Mouse (Mus musculus): Measurements from ENCODE around the gene Olfr1155.

The Olfr1155 gene

GRCm38 (mm10) chr2:87945037-87945436 is at the start of gene Olfr1155:
Gene Olfr1155 (minus strand): TSS chr2:87945137.
- no peak for DNase-seq (ENCODE audit: low spot score)

DNA sequence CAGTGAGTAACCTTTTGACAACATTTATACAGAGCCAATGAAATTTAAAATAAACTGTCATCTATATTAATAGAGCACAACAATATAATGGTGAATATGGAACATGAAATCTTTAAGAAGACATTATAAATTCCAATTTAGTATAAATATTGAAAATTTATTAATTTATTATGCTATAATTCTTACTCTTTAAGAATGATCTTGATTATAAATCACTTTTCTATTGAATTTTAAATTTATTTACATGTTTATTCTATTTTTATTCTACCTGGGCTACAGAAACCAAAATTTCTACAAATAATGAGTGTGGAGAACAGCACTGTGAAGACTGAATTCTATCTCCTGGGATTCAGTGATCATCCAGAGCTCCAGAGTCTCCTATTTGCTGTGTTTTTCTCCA is 44.9 kb upstream of the Olfr1155 start, which contains the start of gene Olfr1158:
Gene Olfr1158 (plus strand): TSS at position 301 of the 400 bp plus-strand sequence.
- no peak for DNase-seq (ENCODE audit: low spot score)

GRCm38 (mm10) chr2:87974563-87974962 is 29.6 kb upstream of the Olfr1155 start, which contains the start of gene Olfr74:
Gene Olfr74 (minus strand): TSS chr2:87974663.
- no peak for DNase-seq (ENCODE audit: low spot score)

- DNase-seq (ENCODE audit: low spot score) = no peak
These were observed 23.3 kb upstream of the Olfr1155 start, which contains the start of gene Olfr1157 for GRCm38 (mm10) chr2:87968199-87968598. Gene Olfr1157 (minus strand): TSS chr2:87968299.

- no peak for DNase-seq (ENCODE audit: low spot score)
These were observed 8.1 kb upstream of the Olfr1155 start, which contains the start of gene Olfr1156 for GRCm38 (mm10) chr2:87953000-87953399. Gene Olfr1156 (minus strand): TSS chr2:87953100.

DNA sequence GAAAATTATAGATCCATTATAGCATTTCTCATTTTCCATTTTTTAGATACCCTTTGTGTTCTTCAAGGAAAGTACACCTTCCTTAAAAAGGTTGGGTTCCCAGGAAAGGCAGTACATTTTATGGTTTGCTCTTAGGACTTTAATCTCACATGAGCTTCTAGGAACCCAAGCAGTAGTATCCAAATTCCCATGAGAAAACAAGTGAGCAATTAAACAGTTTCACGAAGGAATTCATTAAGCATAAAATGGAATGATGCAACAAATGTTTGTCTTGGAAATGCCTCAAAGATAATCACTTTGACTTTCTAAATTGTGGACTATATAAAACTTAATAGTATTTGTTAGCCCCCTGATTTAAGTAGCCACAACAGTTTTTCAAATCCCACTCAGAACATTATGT is 39.9 kb downstream of the Olfr1155 start, which contains the start of gene Olfr1154:
Gene Olfr1154 (minus strand): TSS at position 101 of the 400 bp plus-strand sequence.
- no peak for DNase-seq (ENCODE audit: low spot score)

DNA sequence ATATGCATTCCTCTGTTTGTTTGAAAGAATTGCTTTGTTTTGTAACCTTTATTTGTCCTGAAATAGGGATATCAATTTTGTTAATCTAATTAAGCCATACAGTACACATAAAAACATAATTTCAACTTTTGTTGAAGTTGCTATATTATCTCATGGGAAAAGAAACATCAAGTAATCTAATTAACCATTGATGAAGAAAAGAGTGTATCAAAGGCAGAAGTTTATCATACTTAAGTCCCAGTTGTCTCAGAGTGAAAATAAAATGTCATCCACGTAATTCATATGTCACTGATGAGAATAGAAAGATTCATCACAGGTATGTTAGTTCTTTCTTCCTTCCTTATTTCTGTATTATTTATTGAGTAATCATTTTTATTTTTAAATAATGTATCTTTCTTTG is 50.3 kb downstream of the Olfr1155 start, which contains the start of gene Olfr1153:
Gene Olfr1153 (plus strand): TSS at position 301 of the 400 bp plus-strand sequence.
- DNase-seq (ENCODE audit: low spot score) = no peak
